Mouse (Mus musculus): ENCODE results near the gene Trim42.

- no peak for TF ChIP-seq CTCF (IDR thresholded peaks at IDR 0.05; ENCODE audit: low read depth, low read length)
- no peak for TF ChIP-seq POLR2A (IDR thresholded peaks at IDR 0.05; ENCODE audit: extremely low read depth, insufficient read depth, low read length)
Measured at GRCm38 (mm10) chr9:97369591-97369990, at the start of gene Trim42.
